Mouse (Mus musculus): ENCODE data around the gene Ptpn5. TPM values are rescaled to one million over a fixed set of nuclear protein-coding genes. Genes with fewer than 3 reads are reported as not detected.

The Ptpn5 gene
- polyA plus RNA-seq, 1 experiment from 2014 or later: 18.5 TPM

- Histone ChIP-seq H3K36me3 (ENCODE audit: control insufficient read depth, insufficient read depth, low read length) (no peaks in the 10 kb centered on the region), H3K27me3 (ENCODE audit: control insufficient read depth, insufficient read depth, low read length) (no peaks in the 10 kb centered on the region), H3K4me1 (ENCODE audit: control insufficient read depth, insufficient read depth, low read length) (no peaks in the 10 kb centered on the region), H3K9me3 (ENCODE audit: control insufficient read depth, low read length) (no peaks in the 10 kb centered on the region), H3K27ac (ENCODE audit: low read depth, low read length) (no peak overlapping the region), H3K9ac (ENCODE audit: low read length) (no peak overlapping the region), H3K4me2 (no peak overlapping the region), H3K4me3 (ENCODE audit: low read depth, low read length) (no peak overlapping the region)
- ATAC-seq (ENCODE audit: low FRiP score) (no peak), DNase-seq (ENCODE audit: low spot score, missing footprints) (no peak)
- 84% methylated on average over 7 of the region's 7 CpGs for WGBS
Measured at GRCm38 (mm10) chr7:47148298-47148697, 14.8 kb upstream of the Ptpn5 start.

GRCm38 (mm10) chr7:47146034-47146812 is 12.7 kb upstream of the Ptpn5 start:
- Histone ChIP-seq H3K9ac (ENCODE audit: low read length) (no peak overlapping the region), H3K9me3 (ENCODE audit: control insufficient read depth, low read length) (no peaks in the 10 kb centered on the region), H3K36me3 (ENCODE audit: control insufficient read depth, insufficient read depth, low read length) (no peaks in the 10 kb centered on the region), H3K4me3 (ENCODE audit: low read depth, low read length) (no peak overlapping the region), H3K27ac (ENCODE audit: low read depth, low read length) (no peak overlapping the region), H3K4me1 (ENCODE audit: control insufficient read depth, insufficient read depth, low read length) (no peaks in the 10 kb centered on the region), H3K27me3 (ENCODE audit: control insufficient read depth, insufficient read depth, low read length) (no peaks in the 10 kb centered on the region), H3K4me2 (no peak overlapping the region)
- ATAC-seq (ENCODE audit: low FRiP score) (no peak), DNase-seq (ENCODE audit: low spot score, missing footprints) (peak; percentile 84)
- WGBS: 64% methylated on average over 12 of the region's 12 CpGs

DNA sequence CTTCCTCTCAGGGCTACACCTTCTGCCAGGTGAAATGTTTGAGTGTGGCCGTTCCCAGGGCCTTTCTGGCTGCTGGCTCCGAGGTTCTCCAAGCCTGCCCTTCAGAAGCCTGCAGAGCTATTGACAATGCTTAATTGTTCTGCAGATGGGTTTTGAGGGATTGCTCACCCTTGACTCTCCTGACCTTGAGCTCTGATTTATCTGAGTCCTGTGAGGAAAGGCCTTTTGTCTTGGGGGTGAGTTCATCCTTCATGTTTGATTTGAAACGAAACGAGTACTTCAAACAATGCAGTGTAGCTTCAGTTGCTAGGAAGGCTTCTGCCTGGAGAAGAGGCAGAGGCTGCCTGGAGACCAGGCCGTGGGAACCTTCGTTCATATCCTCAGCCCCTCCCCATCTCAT is 10.8 kb upstream of the Ptpn5 start:
- Histone ChIP-seq H3K27me3 (ENCODE audit: control insufficient read depth, insufficient read depth, low read length) (no peaks in the 10 kb centered on the region), H3K4me1 (ENCODE audit: control insufficient read depth, insufficient read depth, low read length) (no peaks in the 10 kb centered on the region), H3K36me3 (ENCODE audit: control insufficient read depth, insufficient read depth, low read length) (no peaks in the 10 kb centered on the region), H3K4me3 (ENCODE audit: low read depth, low read length) (no peak overlapping the region), H3K9me3 (ENCODE audit: control insufficient read depth, low read length) (no peaks in the 10 kb centered on the region), H3K9ac (ENCODE audit: low read length) (no peak overlapping the region), H3K27ac (ENCODE audit: low read depth, low read length) (no peak overlapping the region), H3K4me2 (no peak overlapping the region)
- ATAC-seq (ENCODE audit: low FRiP score) (no peak), DNase-seq (ENCODE audit: low spot score, missing footprints) (no peak)
- 44% methylated on average over 6 of the region's 6 CpGs for WGBS

GRCm38 (mm10) chr7:47139823-47140325 is 6.4 kb upstream of the Ptpn5 start:
- Histone ChIP-seq H3K9me3 (ENCODE audit: control insufficient read depth, low read length) (no peaks in the 10 kb centered on the region), H3K4me2 (no peak overlapping the region)
- no peak for ATAC-seq (ENCODE audit: low FRiP score)

DNA sequence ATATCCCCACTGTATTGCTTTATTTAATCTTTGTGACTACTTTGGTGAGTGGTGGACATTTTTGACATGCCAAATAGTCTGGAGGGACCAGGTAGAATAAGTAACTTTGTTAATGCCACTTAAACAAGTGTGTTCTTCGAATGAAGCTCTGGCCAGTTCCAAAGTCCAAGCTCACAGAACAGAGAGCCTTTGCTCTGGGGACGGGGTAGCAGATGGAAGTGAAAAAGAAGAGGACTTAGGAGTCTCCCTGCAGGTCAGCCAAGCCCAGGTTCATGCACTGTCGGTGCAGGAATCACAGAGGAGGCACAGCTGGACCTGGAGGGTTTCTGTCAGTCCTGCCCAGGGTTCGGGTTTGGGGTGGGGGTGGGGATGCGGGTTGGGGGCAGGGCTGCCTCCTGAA is 1.1 kb upstream of the Ptpn5 start:
- Histone ChIP-seq H3K4me1 (ENCODE audit: control insufficient read depth, insufficient read depth, low read length) (peaks cover 3% of the 10 kb centered on the region; the same call in 1 of the 2 replicates), H3K4me2 (no peak overlapping the region), H3K36me3 (ENCODE audit: control insufficient read depth, insufficient read depth, low read length) (no peaks in the 10 kb centered on the region), H3K27ac (ENCODE audit: low read depth, low read length) (no peak overlapping the region), H3K9me3 (ENCODE audit: control insufficient read depth, low read length) (no peaks in the 10 kb centered on the region), H3K27me3 (ENCODE audit: control insufficient read depth, insufficient read depth, low read length) (peaks cover 26% of the 10 kb centered on the region), H3K4me3 (ENCODE audit: low read depth, low read length) (no peak overlapping the region), H3K9ac (ENCODE audit: low read length) (no peak overlapping the region)
- ATAC-seq (ENCODE audit: low FRiP score): no peak
- 44% methylated on average over 5 of the region's 5 CpGs for WGBS
- DNase-seq (ENCODE audit: low spot score, missing footprints): no peak

More at GRCm38 (mm10) chr7:47139823-47140325, 6.4 kb upstream of the Ptpn5 start:
- DNase-seq (ENCODE audit: low spot score, missing footprints): no peak
- 79% methylated on average over 8 of the region's 8 CpGs for whole genome bisulfite sequencing
- Histone ChIP-seq H3K27me3 (ENCODE audit: control insufficient read depth, insufficient read depth, low read length) (no peaks in the 10 kb centered on the region; the same call in 1 of the 2 replicates), H3K9ac (ENCODE audit: low read length) (no peak overlapping the region), H3K4me3 (ENCODE audit: low read depth, low read length) (no peak overlapping the region), H3K36me3 (ENCODE audit: control insufficient read depth, insufficient read depth, low read length) (no peaks in the 10 kb centered on the region), H3K27ac (ENCODE audit: low read depth, low read length) (no peak overlapping the region), H3K4me1 (ENCODE audit: control insufficient read depth, insufficient read depth, low read length) (no peaks in the 10 kb centered on the region)

DNA sequence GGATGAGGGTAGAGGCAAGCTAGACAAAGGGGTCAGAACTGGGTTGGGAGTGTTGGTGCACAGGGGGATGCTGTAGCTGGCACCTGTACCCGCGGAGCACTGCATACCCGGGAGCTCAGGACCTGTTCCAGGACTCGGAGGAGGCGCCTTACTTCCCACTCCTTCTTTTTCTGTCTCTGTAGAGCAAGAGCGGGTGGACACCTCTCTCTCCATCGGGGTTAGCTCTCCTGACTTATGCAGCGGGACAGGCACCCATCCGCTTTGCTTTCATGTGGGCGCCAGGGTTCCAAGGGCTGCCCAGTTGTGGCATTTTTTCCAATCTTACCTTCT is 588 bp downstream of the Ptpn5 start:
- peaks cover 3% of the 10 kb centered on the region; the same call in 1 of the 2 replicates for H3K4me1 ChIP-seq (ENCODE audit: control insufficient read depth, insufficient read depth, low read length)
- DNase-seq (ENCODE audit: low spot score, missing footprints) (no peak), ATAC-seq (ENCODE audit: low FRiP score) (no peak)
- peak overlapping the region; percentile 90 for H3K4me2 ChIP-seq
- WGBS: 0% methylated on average over 10 of the region's 10 CpGs
- H3K27me3 ChIP-seq (ENCODE audit: control insufficient read depth, insufficient read depth, low read length): peaks cover 26% of the 10 kb centered on the region
- peak overlapping the region; percentile 66 for H3K9ac ChIP-seq (ENCODE audit: low read length)
- no peaks in the 10 kb centered on the region for H3K36me3 ChIP-seq (ENCODE audit: control insufficient read depth, insufficient read depth, low read length)
- H3K9me3 ChIP-seq (ENCODE audit: control insufficient read depth, low read length): no peaks in the 10 kb centered on the region
- no peak overlapping the region for H3K27ac ChIP-seq (ENCODE audit: low read depth, low read length)
- peak overlapping the region; percentile 71 for H3K4me3 ChIP-seq (ENCODE audit: low read depth, low read length)

DNA sequence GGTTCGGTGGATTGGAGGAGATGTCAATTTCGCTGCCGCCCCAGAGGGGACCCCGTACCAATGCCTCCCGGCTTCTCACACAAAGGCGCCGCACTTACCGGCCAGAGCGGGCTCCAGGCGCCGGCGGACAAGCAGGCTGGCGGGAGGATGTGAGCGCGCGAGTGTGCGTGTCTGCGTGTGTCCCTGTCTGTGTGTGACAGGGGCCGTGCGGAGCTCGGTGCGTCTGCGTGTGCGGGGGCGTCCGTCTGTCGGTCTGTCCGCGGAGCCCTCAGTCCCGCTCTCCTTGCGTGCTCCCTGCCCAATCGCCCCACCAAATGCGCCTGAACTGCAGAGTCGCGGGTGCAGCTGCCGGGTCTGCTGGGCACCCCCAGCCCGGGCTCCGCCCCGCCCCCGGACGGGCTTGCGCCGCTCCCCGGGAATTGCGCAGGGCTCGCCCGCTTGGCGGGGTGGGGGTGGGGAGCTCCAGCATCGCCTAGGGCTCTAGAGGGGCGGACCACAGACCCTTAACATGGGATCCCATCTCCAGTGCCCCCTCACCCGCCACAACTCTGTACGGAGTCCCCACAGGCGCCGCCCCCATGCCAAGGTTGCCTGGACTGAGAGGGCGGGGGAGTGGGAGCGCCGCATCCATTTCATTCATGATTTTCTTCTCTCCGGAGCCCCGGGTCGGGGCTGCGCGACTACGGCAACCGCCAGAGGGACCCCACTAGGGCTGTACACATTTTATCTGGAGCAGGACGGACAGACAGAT is 1.1 kb downstream of the Ptpn5 start:
- Histone ChIP-seq H3K4me2 (peak overlapping the region; percentile 90), H3K27ac (ENCODE audit: low read depth, low read length) (peak overlapping the region; percentile 27; the same call in 1 of the 2 replicates), H3K9me3 (ENCODE audit: control insufficient read depth, low read length) (no peaks in the 10 kb centered on the region), H3K36me3 (ENCODE audit: control insufficient read depth, insufficient read depth, low read length) (no peaks in the 10 kb centered on the region), H3K4me1 (ENCODE audit: control insufficient read depth, insufficient read depth, low read length) (peaks cover 3% of the 10 kb centered on the region; the same call in 1 of the 2 replicates), H3K4me3 (ENCODE audit: low read depth, low read length) (peak overlapping the region; percentile 71), H3K27me3 (ENCODE audit: control insufficient read depth, insufficient read depth, low read length) (peaks cover 26% of the 10 kb centered on the region), H3K9ac (ENCODE audit: low read length) (peak overlapping the region; percentile 66)
- ATAC-seq (ENCODE audit: low FRiP score) (peak; percentile 89), DNase-seq (ENCODE audit: low spot score, missing footprints) (peak; percentile 97)
- WGBS: under 1% methylated on average over 54 of the region's 65 CpGs

DNA sequence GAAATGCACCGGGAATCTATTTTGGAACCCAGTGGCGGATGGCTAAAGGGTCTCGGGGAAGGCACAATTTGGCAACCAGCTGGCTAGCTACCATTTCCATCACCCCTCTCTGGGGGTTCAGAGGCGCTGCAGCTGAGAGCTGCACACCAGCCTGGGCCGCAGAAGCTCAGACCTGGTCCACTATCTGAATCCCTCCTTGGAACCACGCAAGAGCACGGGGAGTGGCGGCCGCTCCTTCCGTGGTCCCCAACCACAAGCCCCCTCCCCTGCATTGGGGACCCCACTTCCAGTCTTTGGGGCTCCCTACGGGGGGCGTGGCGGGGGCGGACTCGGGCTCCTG is 1.7 kb downstream of the Ptpn5 start:
- H3K4me3 ChIP-seq (ENCODE audit: low read depth, low read length): peak overlapping the region; percentile 71
- H3K9me3 ChIP-seq (ENCODE audit: control insufficient read depth, low read length): no peaks in the 10 kb centered on the region
- H3K36me3 ChIP-seq (ENCODE audit: control insufficient read depth, insufficient read depth, low read length): no peaks in the 10 kb centered on the region
- peak overlapping the region; percentile 66 for H3K9ac ChIP-seq (ENCODE audit: low read length)
- peak; percentile 45 for ATAC-seq (ENCODE audit: low FRiP score)
- peak overlapping the region; percentile 90 for H3K4me2 ChIP-seq
- H3K4me1 ChIP-seq (ENCODE audit: control insufficient read depth, insufficient read depth, low read length): peaks cover 3% of the 10 kb centered on the region; the same call in 1 of the 2 replicates
- H3K27ac ChIP-seq (ENCODE audit: low read depth, low read length): no peak overlapping the region
- 2% methylated on average over 15 of the region's 15 CpGs for WGBS
- DNase-seq (ENCODE audit: low spot score, missing footprints): no peak
- H3K27me3 ChIP-seq (ENCODE audit: control insufficient read depth, insufficient read depth, low read length): peaks cover 26% of the 10 kb centered on the region

DNA sequence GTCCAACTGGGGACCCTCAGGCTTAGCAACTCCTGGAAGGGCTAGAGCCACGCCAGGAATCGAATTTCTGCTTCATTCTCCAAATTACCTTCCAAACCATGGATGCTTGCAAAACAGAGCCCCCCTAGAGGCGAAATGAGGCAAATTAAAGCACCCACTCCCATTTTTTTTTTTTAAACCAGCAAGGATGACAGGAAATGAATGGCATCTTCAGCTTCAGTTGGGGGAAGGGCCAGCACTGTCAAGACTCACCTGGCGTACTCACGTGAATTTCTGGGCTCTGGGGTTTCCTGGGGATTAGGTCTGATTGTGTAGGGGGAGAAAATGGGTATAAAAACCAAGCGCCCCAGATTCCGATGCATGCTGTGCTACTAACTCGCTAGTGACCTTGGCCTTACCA is 2.2 kb downstream of the Ptpn5 start:
- Histone ChIP-seq H3K9ac (ENCODE audit: low read length) (no peak overlapping the region; the same call in 1 of the 2 replicates), H3K27me3 (ENCODE audit: control insufficient read depth, insufficient read depth, low read length) (peaks cover 26% of the 10 kb centered on the region), H3K9me3 (ENCODE audit: control insufficient read depth, low read length) (no peaks in the 10 kb centered on the region), H3K36me3 (ENCODE audit: control insufficient read depth, insufficient read depth, low read length) (no peaks in the 10 kb centered on the region), H3K4me2 (peak overlapping the region; percentile 90), H3K4me3 (ENCODE audit: low read depth, low read length) (peak overlapping the region; percentile 71), H3K4me1 (ENCODE audit: control insufficient read depth, insufficient read depth, low read length) (peaks cover 3% of the 10 kb centered on the region; the same call in 1 of the 2 replicates), H3K27ac (ENCODE audit: low read depth, low read length) (no peak overlapping the region)
- ATAC-seq (ENCODE audit: low FRiP score) (no peak), DNase-seq (ENCODE audit: low spot score, missing footprints) (peak; percentile 84)
- 34% methylated on average over 8 of the region's 8 CpGs for WGBS

Data from midbrain, embryonic 11.5 days (tissue).